Mouse (Mus musculus): ENCODE data around the gene Tbc1d22a.

- no peak for TF ChIP-seq USF1 (IDR thresholded peaks at IDR 0.05; ENCODE audit: low read depth)
- no peak for TF ChIP-seq POLR2A (IDR thresholded peaks at IDR 0.05; ENCODE audit: insufficient read length, low read depth)
- no peak for TF ChIP-seq MAX (IDR thresholded peaks at IDR 0.05; ENCODE audit: low read depth)
- no peak for TF ChIP-seq POLR2AphosphoS2 (IDR thresholded peaks at IDR 0.05; ENCODE audit: insufficient read length, low read depth)
- TF ChIP-seq TCF3 (IDR thresholded peaks at IDR 0.05; ENCODE audit: insufficient read length, low read depth) = no peak
- no peak for TF ChIP-seq SRF (IDR thresholded peaks at IDR 0.05; ENCODE audit: control insufficient read depth, insufficient read length, low read depth)
- no peak for TF ChIP-seq TCF12 (IDR thresholded peaks at IDR 0.05; ENCODE audit: insufficient read depth, poor library complexity, severe bottlenecking)
- TF ChIP-seq MYOG (IDR thresholded peaks at IDR 0.05; ENCODE audit: control insufficient read depth in 1 of 3, insufficient read depth in 1 of 3, insufficient read length in 2 of 3, low read depth in 2 of 3) = no peak
- TF ChIP-seq REST (IDR thresholded peaks at IDR 0.05; ENCODE audit: insufficient read depth, insufficient read length) = no peak
- no peak for TF ChIP-seq MYOD1 (IDR thresholded peaks at IDR 0.05; ENCODE audit: control insufficient read depth in 1 of 3, insufficient read length in 2 of 3, low read depth in 2 of 3)
- no peak for TF ChIP-seq E2F4 (IDR thresholded peaks at IDR 0.05; ENCODE audit: insufficient read depth)
- no peak for TF ChIP-seq CEBPB (IDR thresholded peaks at IDR 0.05; ENCODE audit: insufficient read depth, poor library complexity, severe bottlenecking)
These were observed 69.0 kb downstream of the Tbc1d22a start for GRCm38 (mm10) chr15:86283238-86283637.
